Mouse (Mus musculus) lung, postnatal 36 days (tissue): ENCODE data around the gene Cds1.
"Not testable (repeated sequence)": the region's sequence is repeated elsewhere in the genome, so short reads cannot be mapped to it uniquely, and the experiment has no call there.

ENCODE experiments used
- DNase-seq: peaks from one replicate; pipeline ENCODE4 v3.0.0; 2022; ENCODE audit warnings: mixed read lengths

Cds1 gene

DNA sequence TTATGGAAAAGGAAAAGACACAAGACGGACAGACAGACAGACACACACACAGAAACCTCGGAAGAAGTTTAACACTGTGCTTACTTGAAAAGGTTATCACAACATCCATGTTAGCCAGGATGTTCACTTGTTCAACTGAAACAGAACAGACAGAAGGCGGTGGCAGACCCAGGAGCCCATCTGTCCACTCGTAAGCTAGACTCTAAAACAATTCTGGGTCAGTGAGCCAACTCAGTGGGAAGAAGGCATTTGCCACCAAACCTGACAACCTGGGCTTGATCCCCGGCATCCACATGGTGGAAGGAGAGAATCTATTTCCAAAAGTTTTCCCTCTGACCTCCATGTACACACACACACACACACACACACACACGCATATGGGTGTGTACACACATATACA lies 67.1 kb downstream of the Cds1 start:
- no peak for DNase-seq

DNA sequence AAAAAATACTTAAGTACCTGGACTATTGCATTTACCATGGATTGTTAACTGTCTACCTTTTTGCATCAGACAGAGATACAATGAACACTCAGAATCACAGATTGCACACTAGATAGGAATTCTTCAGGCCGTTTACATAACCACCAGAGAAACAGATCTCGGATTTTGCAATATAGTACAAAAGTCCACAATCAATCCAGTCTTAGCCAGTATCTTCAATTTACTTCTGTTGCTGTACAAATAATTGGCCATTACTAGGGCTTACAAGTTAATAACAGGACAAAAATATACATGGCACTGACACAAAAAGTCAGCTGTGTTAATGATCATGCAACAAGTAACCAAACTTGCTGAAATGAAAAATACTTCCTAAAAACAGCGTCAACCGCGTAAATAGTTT lies 68.1 kb downstream of the Cds1 start:
- DNase-seq = no peak

DNA sequence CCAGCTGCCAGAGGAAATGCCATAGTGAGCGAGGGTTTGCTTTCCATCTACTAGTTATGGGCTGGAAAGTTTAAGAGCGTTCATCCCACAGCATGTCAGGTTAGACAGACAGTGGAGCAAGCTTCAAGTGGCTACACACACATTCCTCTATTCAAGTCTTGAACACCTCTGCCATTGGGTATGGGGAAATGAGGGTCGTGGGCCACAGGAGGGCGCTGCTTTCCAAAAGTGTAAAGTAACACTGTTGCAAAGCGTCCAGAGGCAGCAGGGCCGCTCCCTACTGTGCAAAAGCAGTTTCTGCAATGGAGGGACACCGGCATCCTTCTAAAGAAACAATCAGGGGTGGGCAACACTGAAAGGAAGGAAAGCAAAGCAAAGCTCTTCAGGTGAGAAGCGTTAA lies 68.9 kb downstream of the Cds1 start:
- DNase-seq = peak; percentile 56

DNA sequence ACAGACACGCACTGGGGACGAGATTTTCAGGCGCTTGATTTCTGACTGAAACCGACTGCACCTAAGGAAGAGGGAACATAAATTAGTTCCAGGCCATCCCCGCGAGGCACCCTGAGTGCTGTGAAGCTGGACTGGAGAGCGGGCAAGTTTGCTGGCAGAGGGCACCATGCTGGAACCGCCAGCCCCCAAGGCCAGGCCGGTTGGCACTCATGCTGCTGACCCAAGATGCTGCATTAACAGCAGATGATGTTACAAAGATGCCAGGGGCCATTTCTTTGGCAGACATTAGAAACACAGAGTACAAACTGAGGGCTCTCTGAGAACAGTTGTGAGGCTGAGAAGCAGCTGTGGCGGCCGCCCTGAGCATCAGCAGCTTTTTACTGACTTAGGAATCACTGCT lies 71.3 kb downstream of the Cds1 start:
- no peak for DNase-seq

DNA sequence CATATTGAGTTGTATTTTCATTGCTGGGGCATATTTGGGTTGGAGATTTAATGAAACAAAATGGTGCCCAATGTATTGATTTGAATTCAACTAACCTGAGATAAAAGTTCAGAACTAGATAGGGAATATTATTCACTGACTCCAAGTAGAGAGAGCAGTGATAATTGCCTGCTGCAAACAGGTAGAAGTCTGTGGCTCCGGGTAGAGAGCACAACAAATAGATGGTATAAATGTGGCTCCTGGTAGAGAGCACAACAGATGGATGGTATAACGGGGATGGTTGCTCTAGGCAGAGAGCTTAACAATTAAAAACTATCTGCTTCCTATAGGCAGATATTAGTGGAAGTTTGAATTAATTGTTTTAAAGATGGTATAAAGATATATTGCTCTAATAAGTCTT lies 72.7 kb downstream of the Cds1 start:
- not testable (repeated sequence) for DNase-seq

DNA sequence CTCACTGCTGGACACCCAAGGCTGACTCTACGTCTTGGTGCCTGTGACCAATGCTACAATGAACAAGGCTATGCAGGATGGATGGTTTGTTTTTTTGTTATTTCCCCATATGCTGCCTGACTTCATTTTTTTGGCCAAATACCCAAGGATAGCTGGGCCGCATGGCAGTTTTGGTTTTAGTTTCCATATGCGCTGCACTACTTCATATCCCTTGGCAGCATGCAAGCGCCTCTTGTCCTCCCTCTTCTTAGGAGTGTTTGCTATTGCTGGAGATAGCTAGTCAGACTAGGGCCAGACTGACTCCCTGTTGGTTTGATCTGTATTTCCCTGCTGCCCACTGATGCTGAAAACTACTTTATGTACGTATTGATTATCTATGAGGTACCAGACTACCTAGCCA lies 75.5 kb downstream of the Cds1 start:
- DNase-seq = peak; percentile 21

DNA sequence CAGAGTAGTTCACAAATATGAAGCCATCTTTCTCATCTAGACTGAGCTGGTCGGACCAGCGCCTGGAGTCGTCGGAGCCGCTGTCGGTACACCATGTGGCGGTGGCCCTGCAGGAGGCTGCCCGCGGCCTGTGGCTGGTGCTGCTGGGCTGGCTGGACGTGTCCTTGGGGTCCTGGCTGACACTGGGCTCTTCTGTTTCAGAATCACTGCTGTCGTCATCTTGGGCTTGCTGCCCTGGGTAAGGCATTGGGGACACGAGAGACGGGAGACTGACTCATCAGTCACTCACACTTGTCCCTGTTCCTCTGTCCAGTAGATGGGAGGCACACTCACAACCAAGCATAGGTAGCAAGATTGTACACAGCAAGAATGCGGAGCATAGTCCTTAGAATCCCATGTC lies 80.1 kb downstream of the Cds1 start:
- no peak for DNase-seq

DNA sequence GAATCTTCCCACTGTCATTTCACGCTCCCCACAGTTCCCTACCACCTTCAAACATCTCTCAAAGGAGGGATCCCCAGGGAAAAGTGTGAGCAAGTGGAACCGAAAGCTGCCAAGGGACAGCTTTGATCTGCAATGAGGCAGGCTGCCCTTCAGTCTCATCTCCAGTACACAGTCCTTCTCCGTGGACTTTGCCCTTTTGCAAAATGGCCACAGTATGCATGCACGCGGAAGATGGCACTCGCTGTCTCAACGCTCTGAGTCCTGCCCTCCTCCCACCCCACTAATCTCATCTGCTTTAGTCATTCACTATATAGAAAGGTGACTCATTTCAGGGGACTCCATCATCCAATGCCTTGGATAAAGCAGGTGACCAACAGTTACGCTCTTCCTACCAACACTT lies 81.0 kb downstream of the Cds1 start:
- DNase-seq = no peak

DNA sequence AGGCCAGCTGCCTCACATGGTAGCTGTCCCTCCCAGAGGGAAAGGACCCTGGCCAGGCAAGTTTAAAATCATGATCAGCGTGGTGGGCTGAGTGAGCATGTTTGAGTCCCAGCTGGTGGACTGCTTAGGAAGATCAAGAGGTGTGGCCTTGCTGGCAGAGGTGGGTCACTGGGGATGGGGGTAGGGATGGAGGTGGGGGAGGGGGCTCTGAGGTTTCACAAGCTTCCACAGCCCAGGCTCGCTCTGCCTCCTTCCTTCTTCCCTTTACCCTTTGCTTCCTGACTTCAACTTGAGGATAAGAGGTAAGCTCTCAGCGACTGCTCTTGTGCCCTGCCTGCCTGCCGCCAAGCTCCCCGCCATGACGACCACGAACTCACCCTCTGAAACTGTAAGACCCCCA lies 82.4 kb downstream of the Cds1 start:
- no peak for DNase-seq

DNA sequence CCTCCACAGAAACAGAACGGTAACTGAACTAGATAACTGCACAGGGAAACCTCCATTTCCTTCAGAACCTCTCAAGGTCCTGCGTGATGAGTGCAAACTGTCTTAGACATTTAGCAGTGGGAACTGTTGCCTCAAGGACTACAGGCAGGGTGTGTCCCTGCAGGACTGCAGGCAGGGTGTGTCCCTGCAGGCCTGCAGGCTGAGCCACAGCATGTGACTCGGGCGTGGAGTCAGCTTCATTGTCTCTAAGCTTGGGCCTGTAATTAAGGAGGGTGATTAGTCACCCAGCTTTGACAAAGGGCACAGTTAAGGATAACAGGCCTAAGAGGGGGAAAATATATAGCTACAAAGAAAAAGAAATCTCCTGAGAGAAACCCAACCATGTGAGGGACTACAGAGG lies 82.8 kb downstream of the Cds1 start:
- DNase-seq = no peak

DNA sequence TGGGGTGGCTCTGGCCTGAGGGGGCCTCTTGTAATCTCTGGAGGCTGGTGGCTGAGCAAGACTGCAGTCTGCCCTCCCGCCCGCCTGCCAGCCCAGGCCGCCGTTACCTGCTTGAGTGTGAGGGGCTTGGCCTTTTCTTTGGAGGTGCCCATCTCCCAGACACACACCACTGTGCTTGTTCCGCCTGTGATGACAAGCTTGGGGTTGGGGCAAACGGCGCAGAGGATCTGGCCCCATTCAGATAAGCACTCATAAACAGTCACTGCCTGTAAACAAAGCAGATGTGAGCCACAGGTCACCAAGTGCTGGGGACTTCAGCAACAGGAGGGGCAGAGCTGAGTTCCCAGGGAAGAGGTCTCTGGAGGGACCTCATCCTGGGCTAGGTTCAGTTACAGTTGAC lies 86.2 kb downstream of the Cds1 start:
- no peak for DNase-seq

DNA sequence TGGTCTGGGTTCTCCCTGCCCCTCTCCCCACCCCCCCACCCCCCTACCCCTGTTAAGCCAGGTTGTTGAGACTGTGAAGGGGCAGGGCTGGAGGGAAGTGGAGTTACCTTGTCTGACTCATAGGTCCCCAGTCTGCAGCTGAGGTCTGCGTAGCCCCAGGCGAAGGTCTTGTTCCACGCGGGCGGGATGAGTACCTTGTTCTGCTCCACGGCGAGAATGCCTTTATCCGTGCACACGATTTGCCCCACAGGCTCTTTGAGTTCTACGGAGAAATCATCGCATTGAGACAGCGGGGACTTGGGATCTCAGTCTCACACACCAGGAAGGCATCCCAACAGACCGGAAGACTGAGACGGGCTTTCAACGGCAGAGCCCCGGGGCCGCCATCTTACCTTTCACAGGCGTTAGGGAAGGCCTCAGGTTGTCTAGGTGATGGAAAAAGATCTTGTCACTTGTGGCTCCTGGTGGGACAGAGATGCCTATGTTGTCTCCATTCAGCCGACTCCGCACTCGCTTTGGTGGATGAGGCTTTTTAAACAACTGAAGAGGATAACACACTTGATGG lies 87.3 kb downstream of the Cds1 start:
- no peak for DNase-seq

DNA sequence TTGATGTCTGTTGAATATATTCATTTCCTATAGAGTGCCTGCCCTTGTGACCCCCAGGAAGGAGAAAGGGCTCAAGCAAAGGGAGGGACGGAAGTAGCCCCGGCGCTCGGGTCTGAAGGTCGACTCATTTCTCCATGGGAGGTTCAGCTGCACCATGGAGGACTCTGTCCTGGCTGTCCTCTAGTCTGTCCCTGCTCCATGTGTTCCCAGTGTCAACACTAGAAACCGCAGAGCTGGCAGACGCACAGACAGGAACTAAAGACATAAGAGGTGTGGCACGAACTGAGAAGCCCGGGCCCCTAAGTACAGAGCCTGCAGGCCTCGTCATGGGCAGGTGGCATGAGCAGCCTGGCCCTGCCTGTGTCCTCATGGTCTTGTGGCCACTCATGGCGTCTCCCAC lies 89.2 kb downstream of the Cds1 start:
- DNase-seq = peak; percentile 82

DNA sequence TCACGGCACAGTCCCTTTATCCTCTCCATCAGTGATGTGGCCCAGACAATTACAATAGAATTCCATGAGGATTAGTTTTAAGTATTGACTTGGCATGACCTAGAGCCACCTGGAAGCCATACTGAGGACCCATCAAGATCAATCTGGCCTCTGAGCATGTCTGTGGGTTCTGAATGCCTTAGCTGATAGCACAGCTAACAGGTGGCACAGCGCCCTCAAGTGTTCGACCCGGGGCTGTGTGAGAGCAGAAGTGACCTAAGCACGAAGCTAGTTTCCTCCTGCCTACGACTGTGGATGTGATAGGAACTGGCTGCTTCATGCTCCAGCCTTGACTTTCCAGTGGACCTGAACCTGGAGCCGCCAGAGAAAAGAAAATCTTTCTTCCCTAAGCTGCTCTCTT lies 89.7 kb downstream of the Cds1 start:
- peak; percentile 62 for DNase-seq

DNA sequence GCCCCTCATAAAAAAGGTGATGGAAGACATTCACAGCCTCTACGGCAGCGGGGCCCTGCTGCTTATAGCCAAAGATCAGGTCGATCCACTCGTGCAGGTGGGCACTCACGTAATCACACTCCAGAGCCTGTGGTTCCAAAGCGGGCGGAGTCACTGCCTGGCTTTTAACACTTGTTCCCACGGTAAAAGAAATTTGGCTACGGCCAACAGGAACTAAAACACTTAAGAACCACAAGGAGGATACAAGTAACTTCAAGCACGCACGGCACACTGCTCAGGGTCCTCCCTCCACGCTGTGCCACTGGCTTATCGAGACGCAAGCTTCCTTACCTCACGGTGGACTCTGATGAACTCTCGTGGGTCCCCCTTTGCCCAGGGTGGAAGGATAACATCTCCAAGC lies 90.5 kb downstream of the Cds1 start:
- DNase-seq = peak; percentile 85

DNA sequence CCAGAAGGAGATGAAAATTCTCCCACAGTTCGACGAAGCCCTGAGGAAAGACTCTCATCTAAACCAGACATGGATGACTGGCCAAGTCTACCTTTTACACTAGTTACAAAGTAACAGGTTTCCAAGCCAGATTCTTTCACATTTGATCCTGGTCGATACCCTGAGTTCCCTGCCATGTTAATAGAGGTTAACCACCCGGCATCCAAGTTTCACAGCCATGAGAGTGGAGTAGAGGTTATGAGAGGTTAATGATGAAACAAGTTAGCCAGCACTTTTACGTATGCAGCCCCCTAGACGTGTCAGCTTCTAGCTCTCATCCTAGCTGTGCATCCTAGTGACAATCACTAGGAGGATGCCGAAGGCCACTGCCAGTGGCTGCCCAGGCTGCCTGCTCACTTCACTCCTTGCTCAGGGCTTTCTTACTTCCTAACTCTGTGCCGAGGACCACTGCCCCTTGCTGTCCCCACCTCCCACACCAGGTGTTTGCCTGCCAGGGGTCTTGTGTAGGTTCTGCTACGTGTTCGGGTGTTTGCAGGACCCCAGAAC lies 94.0 kb downstream of the Cds1 start:
- no peak for DNase-seq

DNA sequence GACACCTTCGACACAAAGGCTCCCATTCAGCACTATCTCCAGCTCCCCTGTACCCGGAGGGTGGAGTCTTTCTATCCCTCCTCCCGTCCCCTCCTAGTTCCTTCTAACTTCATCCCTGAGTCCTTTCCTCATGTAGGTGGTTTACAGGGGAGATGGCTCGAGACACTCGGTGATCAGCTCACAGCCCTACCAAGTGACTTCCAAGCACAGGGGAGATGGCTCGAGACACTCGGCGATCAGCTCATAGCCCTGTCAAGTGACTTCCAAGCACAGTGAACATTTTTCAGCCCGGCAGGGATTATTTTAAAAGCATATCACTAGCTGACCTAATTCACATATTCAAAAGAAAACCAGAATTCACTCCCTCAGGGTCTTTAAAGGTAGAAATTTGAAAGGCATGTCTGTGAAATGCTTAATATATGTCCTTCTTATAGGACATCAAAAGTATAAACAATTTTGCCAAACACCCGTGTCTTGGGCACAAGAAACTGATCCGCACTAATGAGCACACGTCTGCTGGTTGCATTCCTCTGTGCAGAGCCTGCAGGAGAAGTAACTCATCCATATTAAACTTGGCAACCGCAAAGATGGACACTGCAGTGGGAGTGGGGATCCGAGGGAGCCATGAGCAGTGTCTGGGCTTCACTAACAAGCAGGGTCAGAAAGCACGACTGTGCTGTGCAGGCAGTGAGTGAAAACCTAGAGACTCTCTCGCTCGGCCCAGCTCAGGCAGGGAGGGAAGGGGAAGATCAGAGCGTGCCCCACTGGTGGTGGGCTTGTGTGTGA lies 97.0 kb downstream of the Cds1 start:
- no peak for DNase-seq

DNA sequence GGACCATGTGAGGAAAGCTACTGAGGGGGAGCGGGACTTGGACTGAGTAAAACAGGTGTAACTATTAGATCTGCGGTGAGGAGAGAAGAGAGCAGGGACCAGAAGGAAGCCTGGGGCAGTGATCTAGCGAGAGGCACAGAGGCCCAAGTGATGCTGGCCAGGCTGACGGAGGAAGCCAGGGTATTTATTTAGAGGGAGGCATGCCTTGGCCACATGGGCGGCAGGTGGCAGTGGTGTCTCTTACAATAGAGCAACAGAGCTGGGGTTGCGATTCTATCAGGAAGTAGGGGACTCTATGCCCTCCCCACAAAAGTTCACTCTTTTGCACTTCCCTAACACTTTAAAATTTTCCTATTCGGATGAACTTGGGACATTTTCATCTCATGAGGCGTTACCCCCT lies 97.7 kb downstream of the Cds1 start:
- no peak for DNase-seq

DNA sequence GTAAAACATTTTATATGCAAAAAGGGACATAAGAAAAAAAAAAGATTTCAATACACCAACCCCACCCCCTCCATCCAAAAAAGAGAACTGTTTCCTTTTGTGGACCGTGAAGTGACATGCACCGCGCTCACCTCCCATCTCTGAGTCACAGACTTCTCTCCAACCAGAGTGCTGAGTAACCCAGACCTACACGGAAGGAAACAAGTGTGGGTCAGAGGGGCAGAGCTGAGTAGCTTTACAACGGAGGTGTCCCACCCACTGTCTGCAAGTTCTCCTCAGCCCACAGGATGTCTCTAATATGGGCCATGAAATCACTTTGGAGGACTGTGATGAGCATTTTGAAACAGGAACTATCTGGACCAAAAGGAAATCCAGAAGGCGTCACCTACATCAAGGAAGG lies 99.0 kb downstream of the Cds1 start:
- no peak for DNase-seq

DNA sequence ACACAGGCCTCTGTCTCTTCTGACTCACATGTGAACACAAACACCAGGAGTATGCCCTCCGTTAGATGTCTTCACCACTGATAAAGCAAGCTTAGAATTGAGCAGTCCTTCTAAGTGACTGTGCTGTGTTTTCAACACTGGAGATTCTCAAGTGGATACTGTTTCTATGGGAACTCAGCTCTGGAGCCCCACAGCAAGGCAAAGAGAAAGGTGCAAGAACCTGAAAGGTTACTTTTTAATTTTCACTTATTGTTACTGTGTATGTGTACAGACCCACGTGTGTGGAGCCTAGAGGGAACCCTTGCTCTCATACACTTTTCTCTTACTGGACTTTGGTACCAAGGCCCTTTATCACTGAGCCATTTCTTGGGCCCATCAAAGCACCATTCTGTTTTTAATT lies 101.8 kb downstream of the Cds1 start:
- DNase-seq = no peak
